9 mouse cellular contexts compared by ENCODE assay signal in the genomic region with DNA sequence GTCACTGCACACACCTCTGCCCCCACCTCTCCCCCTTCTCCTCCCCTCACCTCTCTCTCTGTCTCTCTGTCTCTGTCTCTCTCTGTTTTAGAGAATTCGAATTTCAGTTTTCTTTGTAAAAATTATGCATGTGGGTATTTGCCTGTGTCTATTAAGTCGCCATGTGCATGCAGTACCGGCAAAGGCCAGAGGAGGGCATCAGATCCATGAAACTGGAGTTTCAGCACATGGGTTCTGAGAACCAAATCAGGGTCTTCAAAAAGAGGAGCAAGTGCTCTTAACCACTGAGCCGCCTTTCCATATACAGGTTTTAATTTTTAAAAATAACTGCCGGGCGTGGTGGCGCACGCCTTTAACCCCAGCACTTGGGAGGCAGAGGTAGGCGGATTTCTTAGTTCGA. TPM values are rescaled to one million over a fixed set of nuclear protein-coding genes. Genes with fewer than 3 reads are reported as not detected.
DNase-seq lines count a peak whose midpoint lies in the region; ATAC-seq lines count a peak whose summit lies in the region.
"Had no signal": no experiment of that assay in that cellular context is flagged by ENCODE, and none has a peak within 500 bp of the region (broad histone marks: within the 10 kb centered on the region; RNA-seq: fewer than 3 reads in every experiment).

No protein-coding gene starts in this region.

- no peaks in the 10 kb centered on the region for H3K36me3 ChIP-seq in hindbrain, embryonic 11.5 days (ENCODE audit: control insufficient read depth, insufficient read depth, low read length)
- H3K36me3 ChIP-seq in hindbrain, embryonic 13.5 days, result no peaks in the 10 kb centered on the region
- H3K36me3 ChIP-seq: limb, embryonic 13.5 days had no signal

- no peak overlapping the region for H3K27ac ChIP-seq in hindbrain, embryonic 11.5 days (ENCODE audit: low read depth, low read length)
- H3K27ac ChIP-seq in hindbrain, embryonic 13.5 days, result no peak overlapping the region
- H3K27ac ChIP-seq: limb, embryonic 13.5 days had no signal

- no peak overlapping the region for H3K4me2 ChIP-seq in hindbrain, embryonic 11.5 days (replicated peaks; ENCODE audit: low read depth, low read length)
- H3K4me2 ChIP-seq in hindbrain, embryonic 13.5 days, result no peak overlapping the region
- H3K4me2 ChIP-seq: limb, embryonic 13.5 days had no signal

- H3K9ac ChIP-seq in hindbrain, embryonic 11.5 days (ENCODE audit: low read depth, low read length), result no peak overlapping the region
- H3K9ac ChIP-seq in hindbrain, embryonic 13.5 days, result no peak overlapping the region
- H3K9ac ChIP-seq: limb, embryonic 13.5 days had no signal

- intact Hi-C loops in gastrocnemius, postnatal 36 days (cut with DNase I), result loop anchor here (10.0 kb wide), 1 partner anchor 299 kb away; no protein-coding TSS in a partner anchor

- no peak overlapping the region for H3K4me3 ChIP-seq in hindbrain, embryonic 11.5 days (ENCODE audit: low read depth, low read length)
- no peak overlapping the region for H3K4me3 ChIP-seq in hindbrain, embryonic 13.5 days
- H3K4me3 ChIP-seq: limb, embryonic 13.5 days had no signal

- H3K9me3 ChIP-seq in hindbrain, embryonic 11.5 days (ENCODE audit: control insufficient read depth, low read length), result no peaks in the 10 kb centered on the region
- H3K9me3 ChIP-seq in hindbrain, embryonic 13.5 days, result no peaks in the 10 kb centered on the region
- H3K9me3 ChIP-seq: limb, embryonic 13.5 days had no signal

- 78% methylated on average over 10 of the region's 10 CpGs for WGBS in hindbrain, embryonic 11.5 days
- 74% methylated on average over 10 of the region's 10 CpGs for WGBS in hindbrain, embryonic 13.5 days

- no peaks in the 10 kb centered on the region for H3K27me3 ChIP-seq in hindbrain, embryonic 11.5 days (ENCODE audit: control insufficient read depth, insufficient read depth, low read length)
- H3K27me3 ChIP-seq in hindbrain, embryonic 13.5 days, result no peaks in the 10 kb centered on the region
- H3K27me3 ChIP-seq: limb, embryonic 13.5 days had no signal

- no peak for ATAC-seq in hindbrain, embryonic 11.5 days (ENCODE audit: low FRiP score)
- no peak for ATAC-seq in hindbrain, embryonic 13.5 days (ENCODE audit: low FRiP score)

- H3K4me1 ChIP-seq in hindbrain, embryonic 11.5 days (replicated peaks; ENCODE audit: control insufficient read depth, insufficient read depth, low read length), result no peaks in the 10 kb centered on the region
- H3K4me1 ChIP-seq in hindbrain, embryonic 13.5 days (replicated peaks), result no peaks in the 10 kb centered on the region
- H3K4me1 ChIP-seq: limb, embryonic 13.5 days had no signal

- DNase-seq in hindbrain, embryonic 11.5 days (ENCODE audit: low spot score), result peak; percentile 70
- DNase-seq in B cell, adult 2 months, result peak; percentile 80 to 81
- peak; percentile 55 for DNase-seq in MEL-GATA-1-ER (ENCODE audit: extremely low read depth, low read depth)
- DNase-seq in embryo, embryonic 10 days (ENCODE audit: low spot score), result peak; percentile 68
- peak; percentile 64 for DNase-seq in lung, postnatal 14 days
- peak; percentile 68 for DNase-seq in thymus, postnatal 14 days
- DNase-seq in gastrocnemius, postnatal 36 days, result no peak

RNA-seq across cellular contexts. Expression of a gene that starts 17.0 kb away (rescaled TPM):
- polyA plus RNA-seq in hindbrain, embryonic 11.5 days (2014; fragmentation: Nextera tagmentation; extraction: Ambion mirVana), result 0.10 TPM in 1 of 2 replicates, not detected in the other
- 0.04 and 0.12 TPM in 2 replicates for polyA plus RNA-seq in hindbrain, embryonic 13.5 days (2015; fragmentation: Nextera tagmentation; extraction: Ambion mirVana)
- 1 to 10 TPM; 1.3 to 1.6 TPM for total RNA-seq in gastrocnemius, postnatal 36 days (2021)

Comparison
In these comparisons a context has a peak if more than half of its experiments do, and no peak if none do; other contexts are left out.
1. DNase-seq: peak in hindbrain, embryonic 11.5 days (single experiment), B cell, adult 2 months (2 of 2), MEL-GATA-1-ER (single experiment), embryo, embryonic 10 days (single experiment), lung, postnatal 14 days (single experiment) and thymus, postnatal 14 days (single experiment); none in gastrocnemius, postnatal 36 days (0 of 2).